Comparison of ENCODE assay signal across 7 mouse cellular contexts in the genomic region with DNA sequence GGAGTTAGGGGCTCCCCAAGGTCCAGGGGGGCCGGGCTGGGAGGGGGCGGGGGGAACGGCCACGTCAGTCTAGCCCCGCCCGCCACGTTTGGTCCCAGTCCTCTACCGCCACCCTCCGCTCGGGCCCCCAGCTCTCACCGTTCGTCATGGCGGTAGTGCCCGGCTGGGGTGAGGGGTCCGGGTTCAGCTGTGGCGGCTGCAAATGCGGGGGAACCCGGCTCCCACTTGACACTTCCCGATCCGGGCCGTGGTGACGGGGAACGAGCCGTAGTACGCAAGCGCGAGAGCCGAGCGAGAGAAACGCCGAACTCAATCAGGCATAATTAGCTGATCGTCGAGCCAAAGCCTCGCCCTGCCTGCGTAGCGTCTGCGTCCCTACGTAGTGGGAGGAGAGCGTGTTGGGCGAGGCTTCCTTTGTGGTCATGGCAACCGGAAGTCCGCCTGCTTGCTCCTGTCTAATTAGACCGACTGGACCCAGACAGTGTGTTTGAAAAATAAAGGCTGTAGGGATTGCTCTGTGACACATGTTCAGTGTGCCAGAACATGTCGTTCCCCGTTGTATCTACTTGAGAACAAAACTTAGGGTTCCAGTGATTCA. TPM values are rescaled to one million over a fixed set of nuclear protein-coding genes. Genes with fewer than 3 reads are reported as not detected.
DNase-seq lines count a peak whose midpoint lies in the region; ATAC-seq and TF ChIP-seq lines count a peak whose summit lies in the region.

Tmem167b (minus strand) TSS at position 334 of the 598 bp plus-strand sequence.

- H3K27ac ChIP-seq in embryonic facial prominence, embryonic 10.5 days (replicated peaks) = peak within 1 kb of the TSS; percentile 95
- peak within 1 kb of the TSS; percentile 80 for H3K27ac ChIP-seq in intestine, postnatal 0 days (ENCODE audit: low read depth, low read length)
- H3K27ac ChIP-seq in midbrain, embryonic 12.5 days (replicated peaks) = peak within 1 kb of the TSS; percentile 90
- peak within 1 kb of the TSS; percentile 88 for H3K27ac ChIP-seq in small intestine, adult 2 months (ENCODE audit: insufficient read depth, low read depth, low read length)

- peaks cover 31% of the 10 kb centered on the region for H3K36me3 ChIP-seq in embryonic facial prominence, embryonic 10.5 days (replicated peaks)
- H3K36me3 ChIP-seq in intestine, postnatal 0 days (ENCODE audit: control insufficient read depth, insufficient read depth) = peaks cover 30% of the 10 kb centered on the region
- peaks cover 29% of the 10 kb centered on the region for H3K36me3 ChIP-seq in midbrain, embryonic 12.5 days
- H3K36me3 ChIP-seq in small intestine, adult 2 months (ENCODE audit: control insufficient read depth, insufficient read depth, low read length) = peaks cover 22% of the 10 kb centered on the region

- peak; percentile 73 for TF ChIP-seq POLR2A in small intestine, adult 2 months (IDR thresholded peaks at IDR 0.05; ENCODE audit: low read depth, low read length)

- H3K4me3 ChIP-seq in embryonic facial prominence, embryonic 10.5 days = peak within 1 kb of the TSS; percentile 95
- H3K4me3 ChIP-seq in intestine, postnatal 0 days (ENCODE audit: low read depth, low read length) = peak within 1 kb of the TSS; percentile 85
- peak within 1 kb of the TSS; percentile 91 for H3K4me3 ChIP-seq in midbrain, embryonic 12.5 days
- H3K4me3 ChIP-seq in small intestine, adult 2 months (ENCODE audit: low read depth, low read length) = peak within 1 kb of the TSS; percentile 81

- H3K4me2 ChIP-seq in intestine, postnatal 0 days (replicated peaks; ENCODE audit: low read depth) = peak within 1 kb of the TSS; percentile 77
- H3K4me2 ChIP-seq in midbrain, embryonic 12.5 days (replicated peaks) = peak within 1 kb of the TSS; percentile 73

- H3K9ac ChIP-seq in intestine, postnatal 0 days (ENCODE audit: low read depth, low read length) = peak within 1 kb of the TSS; percentile 75
- peak within 1 kb of the TSS; percentile 84 for H3K9ac ChIP-seq in midbrain, embryonic 12.5 days (replicated peaks)

- intact Hi-C loops in left cerebral cortex, postnatal 4 days (cut with DNase I) = loop anchor here (10.0 kb wide), 1 partner anchor 397 kb away; no protein-coding TSS in a partner anchor

- peak; percentile 50 for TF ChIP-seq CTCF in intestine, postnatal 0 days (IDR thresholded peaks at IDR 0.05; ENCODE audit: low read depth)
- TF ChIP-seq CTCF in small intestine, adult 2 months (IDR thresholded peaks at IDR 0.05; ENCODE audit: extremely low read depth, insufficient read length, insufficient replicate concordance, low read depth, low read length) = no peak

- no peaks in the 10 kb centered on the region for H3K9me3 ChIP-seq in embryonic facial prominence, embryonic 10.5 days
- no peaks in the 10 kb centered on the region for H3K9me3 ChIP-seq in intestine, postnatal 0 days (ENCODE audit: control insufficient read depth)
- H3K9me3 ChIP-seq in midbrain, embryonic 12.5 days = no peaks in the 10 kb centered on the region

- peak; percentile 95 for DNase-seq in adrenal gland, postnatal 10 days
- peak; percentile 96 for DNase-seq in embryonic facial prominence, embryonic 10.5 days (ENCODE audit: low spot score)
- peak; percentile 82 for DNase-seq in gonadal fat pad, adult 2 months (ENCODE audit: low read depth)
- peak; percentile 97 for DNase-seq in left cerebral cortex, postnatal 4 days

- peaks cover 22% of the 10 kb centered on the region for H3K4me1 ChIP-seq in embryonic facial prominence, embryonic 10.5 days
- H3K4me1 ChIP-seq in intestine, postnatal 0 days (replicated peaks; ENCODE audit: control insufficient read depth, insufficient read depth, low read length) = peaks cover 4% of the 10 kb centered on the region; the same call in 1 of the 2 replicates
- H3K4me1 ChIP-seq in midbrain, embryonic 12.5 days = peaks cover 18% of the 10 kb centered on the region
- H3K4me1 ChIP-seq in small intestine, adult 2 months (ENCODE audit: control insufficient read depth, insufficient read depth, insufficient read length, low read length) = 0 out of 2 replicates have a peak, but pooled peaks cover 2% of the 10 kb centered on the region

- H3K27me3 ChIP-seq in embryonic facial prominence, embryonic 10.5 days (replicated peaks; ENCODE audit: low read depth, poor library complexity, severe bottlenecking) = no peaks in the 10 kb centered on the region
- H3K27me3 ChIP-seq in intestine, postnatal 0 days (replicated peaks; ENCODE audit: control insufficient read depth, insufficient read depth, low read length) = no peaks in the 10 kb centered on the region
- no peaks in the 10 kb centered on the region for H3K27me3 ChIP-seq in midbrain, embryonic 12.5 days
- H3K27me3 ChIP-seq in small intestine, adult 2 months (ENCODE audit: control insufficient read depth, insufficient read depth, low read length) = no peaks in the 10 kb centered on the region

- WGBS in embryonic facial prominence, embryonic 10.5 days = under 1% methylated on average over 45 of the region's 45 CpGs
- under 1% methylated on average over 45 of the region's 45 CpGs for WGBS in intestine, postnatal 0 days
- under 1% methylated on average over 45 of the region's 45 CpGs for WGBS in midbrain, embryonic 12.5 days
- under 1% methylated on average over 45 of the region's 45 CpGs for WGBS in small intestine, adult 2 months

- ATAC-seq in intestine, postnatal 0 days = peak; percentile 97
- ATAC-seq in midbrain, embryonic 12.5 days (ENCODE audit: low FRiP score, low read depth) = peak; percentile 98

RNA-seq across cellular contexts. Expression of gene Tmem167b, which starts in this region (rescaled TPM):
- 10 to 100 TPM; 38.3 to 40.4 TPM for total RNA-seq in adrenal gland, postnatal 10 days (2021)
- polyA plus RNA-seq in embryonic facial prominence, embryonic 10.5 days (2016; fragmentation: Nextera tagmentation; extraction: Ambion mirVana) = 31.0 and 33.0 TPM in 2 replicates
- 8.1 and 14.6 TPM in 2 replicates for polyA plus RNA-seq in gonadal fat pad, adult 2 months (2012; rRNA removed)
- polyA plus RNA-seq in intestine, postnatal 0 days (2015; fragmentation: Nextera tagmentation; extraction: Ambion mirVana) = 27.5 and 27.9 TPM in 2 replicates
- 10 to 100 TPM; 45.4 to 46.1 TPM for total RNA-seq in left cerebral cortex, postnatal 4 days (2021)
- 59.6 and 66.4 TPM in 2 replicates for polyA plus RNA-seq in midbrain, embryonic 12.5 days (2016; fragmentation: Nextera tagmentation; extraction: Ambion mirVana)
- polyA plus RNA-seq in small intestine, adult 2 months (2012; rRNA removed) = 1.4 and 2.9 TPM in 2 replicates

Comparison
In these comparisons a context has a peak if more than half of its experiments do, and no peak if none do; other contexts are left out.
1. Peak in every context shown above with its lines: DNase-seq, ATAC-seq, H3K4me3 ChIP-seq and H3K27ac ChIP-seq.